Comparison of ENCODE assay signal across 8 mouse cellular contexts in genomic region chr1:76866304-76866968, GRCm38 (mm10).
DNase-seq lines count a peak whose midpoint lies in the region; ATAC-seq and TF ChIP-seq lines count a peak whose summit lies in the region.

No protein-coding gene starts in this region.

- no peaks in the 10 kb centered on the region for H3K9me3 ChIP-seq in intestine, postnatal 0 days (ENCODE audit: control insufficient read depth)

- TF ChIP-seq CTCF in intestine, postnatal 0 days (IDR thresholded peaks at IDR 0.05; ENCODE audit: low read depth): no peak

- H3K79me2 ChIP-seq in myocyte (ENCODE audit: control insufficient read depth, insufficient read depth): no peaks in the 10 kb centered on the region

- DNase-seq in adrenal gland, adult 2 months: peak; percentile 4
- DNase-seq in adrenal gland, postnatal 25 days: no peak
- peak; percentile 0 for DNase-seq in ovary, postnatal 10 days (ENCODE audit: low spot score)
- no peak for DNase-seq in ovary, adult 18-20 months (ENCODE audit: low spot score)
- peak; percentile 14 for DNase-seq in kidney, postnatal 10 days

- no peak for ATAC-seq in inflammation-experienced regulatory T-cells, adult 6 months
- no peak for ATAC-seq in intestine, postnatal 0 days

- no peaks in the 10 kb centered on the region for H3K4me1 ChIP-seq in intestine, postnatal 0 days (replicated peaks; ENCODE audit: control insufficient read depth, insufficient read depth, low read length)

- H3K36me3 ChIP-seq in myocyte (ENCODE audit: control insufficient read depth, insufficient read depth): no peaks in the 10 kb centered on the region
- no peaks in the 10 kb centered on the region for H3K36me3 ChIP-seq in intestine, postnatal 0 days (ENCODE audit: control insufficient read depth, insufficient read depth)

- no peak overlapping the region for H3K9ac ChIP-seq in intestine, postnatal 0 days (ENCODE audit: low read depth, low read length)

- H3K4me3 ChIP-seq in myocyte: no peak overlapping the region
- H3K4me3 ChIP-seq in intestine, postnatal 0 days (ENCODE audit: low read depth, low read length): no peak overlapping the region

- no peaks in the 10 kb centered on the region for H3K27me3 ChIP-seq in myocyte (ENCODE audit: control insufficient read depth, insufficient read depth, insufficient read length)
- no peaks in the 10 kb centered on the region for H3K27me3 ChIP-seq in intestine, postnatal 0 days (replicated peaks; ENCODE audit: control insufficient read depth, insufficient read depth, low read length)

- TF ChIP-seq POLR2A in myocyte (IDR thresholded peaks at IDR 0.05; ENCODE audit: insufficient read length, low read depth): no peak

- H3K4me2 ChIP-seq in myocyte (ENCODE audit: low read depth): peak overlapping the region; percentile 34
- no peak overlapping the region for H3K4me2 ChIP-seq in intestine, postnatal 0 days (replicated peaks; ENCODE audit: low read depth)

- WGBS in intestine, postnatal 0 days: 70% methylated on average over 15 of the region's 15 CpGs

- H3ac ChIP-seq in myocyte (ENCODE audit: control insufficient read depth, insufficient read length): no peak overlapping the region

- no peak overlapping the region for H3K27ac ChIP-seq in intestine, postnatal 0 days (ENCODE audit: low read depth, low read length)

TF ChIP-seq in myocyte, 11 proteins besides CTCF, POLR2A, EP300 and RAD21:
- TF ChIP-seq REST (IDR thresholded peaks at IDR 0.05; ENCODE audit: insufficient read depth, insufficient read length) (no peak), SRF (IDR thresholded peaks at IDR 0.05; ENCODE audit: control insufficient read depth, insufficient read length, low read depth) (no peak), USF1 (IDR thresholded peaks at IDR 0.05; ENCODE audit: low read depth) (no peak), POLR2AphosphoS2 (IDR thresholded peaks at IDR 0.05; ENCODE audit: insufficient read length, low read depth) (no peak), MYOG (IDR thresholded peaks at IDR 0.05; ENCODE audit: control insufficient read depth in 1 of 3, insufficient read depth in 1 of 3, insufficient read length in 2 of 3, low read depth in 2 of 3) (no peak), E2F4 (IDR thresholded peaks at IDR 0.05; ENCODE audit: insufficient read depth) (no peak), MYOD1 (IDR thresholded peaks at IDR 0.05; ENCODE audit: control insufficient read depth in 1 of 3, insufficient read length in 2 of 3, low read depth in 2 of 3) (no peak), TCF12 (IDR thresholded peaks at IDR 0.05; ENCODE audit: insufficient read depth, poor library complexity, severe bottlenecking) (no peak), CEBPB (IDR thresholded peaks at IDR 0.05; ENCODE audit: insufficient read depth, poor library complexity, severe bottlenecking) (no peak), TCF3 (IDR thresholded peaks at IDR 0.05; ENCODE audit: insufficient read length, low read depth) (no peak), MAX (IDR thresholded peaks at IDR 0.05; ENCODE audit: low read depth) (no peak)

Comparison
In these comparisons a context has a peak if more than half of its experiments do, and no peak if none do; other contexts are left out.
1. DNase-seq: peak in adrenal gland, adult 2 months (single experiment), ovary, postnatal 10 days (single experiment) and kidney, postnatal 10 days (single experiment); none in adrenal gland, postnatal 25 days (single experiment) and ovary, adult 18-20 months (single experiment).